Mouse (Mus musculus): Measurements from ENCODE around the gene 1500011B03Rik. TPM values are rescaled to one million over a fixed set of nuclear protein-coding genes. Genes with fewer than 3 reads are reported as not detected.

1500011B03Rik gene
- total and polyA plus RNA-seq, 3 experiments, result 47.7 to 75.2 TPM; not detected in 1

- H3K27me3 ChIP-seq (ENCODE audit: control insufficient read depth in 1 of 2, insufficient read depth in 2 of 2, low read length in 2 of 2), result no peaks in the 10 kb centered on the region
- no peaks in the 10 kb centered on the region; a peak in 1 of 4 replicates for H3K36me3 ChIP-seq (ENCODE audit: control insufficient read depth in 1 of 2, insufficient read depth in 2 of 2, low read length in 2 of 2)
- TF ChIP-seq USF1 (IDR thresholded peaks at IDR 0.05; ENCODE audit: low read depth, low read length) (no peak), BHLHE40 (IDR thresholded peaks at IDR 0.05; ENCODE audit: borderline replicate concordance, low read depth, low read length) (no peak), MAFK (IDR thresholded peaks at IDR 0.05; ENCODE audit: borderline replicate concordance, low read depth, low read length) (no peak), ETS1 (IDR thresholded peaks at IDR 0.05; ENCODE audit: low read depth, low read length) (no peak), CTCF (IDR thresholded peaks at IDR 0.05 in 2 of 3, conservative IDR thresholded peaks at IDR 0.05 in 1 of 3; ENCODE audit: control insufficient read depth in 1 of 3, insufficient read depth in 1 of 3, low read depth in 2 of 3, low read length in 3 of 3, poor library complexity in 1 of 3, severe bottlenecking in 1 of 3) (no peak), ZKSCAN1 (IDR thresholded peaks at IDR 0.05; ENCODE audit: low read depth, low read length) (no peak), ZC3H11A (IDR thresholded peaks at IDR 0.05; ENCODE audit: low read depth, low read length) (no peak), NRF1 (IDR thresholded peaks at IDR 0.05; ENCODE audit: insufficient read depth, low read depth, low read length, poor library complexity, severe bottlenecking) (no peak), SIN3A (IDR thresholded peaks at IDR 0.05; ENCODE audit: low read length) (no peak), ZMIZ1 (IDR thresholded peaks at IDR 0.05; ENCODE audit: low read depth, low read length) (no peak), EP300 (IDR thresholded peaks at IDR 0.05; ENCODE audit: low read depth in 1 of 2, low read length in 2 of 2) (no peak), ELF1 (IDR thresholded peaks at IDR 0.05; ENCODE audit: low read depth, low read length) (no peak), TBP (IDR thresholded peaks at IDR 0.05; ENCODE audit: low read depth, low read length) (no peak), SMC3 (IDR thresholded peaks at IDR 0.05; ENCODE audit: low read depth, low read length) (no peak), MYC (IDR thresholded peaks at IDR 0.05; ENCODE audit: low read depth, low read length) (no peak)
- no peak overlapping the region for H3K4me3 ChIP-seq (ENCODE audit: control insufficient read depth in 1 of 2, insufficient read depth in 1 of 2, low read depth in 2 of 2, low read length in 2 of 2)
- no peak for DNase-seq (ENCODE audit: low read depth, low spot score)
- H3K79me2 ChIP-seq (ENCODE audit: control insufficient read depth, insufficient read depth, low read length, poor library complexity), result peaks cover 13% of the 10 kb centered on the region
- H3K9me3 ChIP-seq (replicated peaks; ENCODE audit: insufficient read depth, low read length), result no peaks in the 10 kb centered on the region
- H3K4me1 ChIP-seq (ENCODE audit: control insufficient read depth in 1 of 2, insufficient read depth in 2 of 2, low read length in 2 of 2), result peaks cover 0 to 5% of the 10 kb centered on the region in 2 experiments; a peak in 1 of 4 replicates
- no peak overlapping the region for H3K9ac ChIP-seq (ENCODE audit: control insufficient read depth, low read depth, low read length, poor library complexity, severe bottlenecking)
- no peak overlapping the region for H3K27ac ChIP-seq (ENCODE audit: control insufficient read depth, low read depth, low read length)
Measured at GRCm38 (mm10) chr5:114816599-114816998, 6.7 kb downstream of the 1500011B03Rik start.

DNA sequence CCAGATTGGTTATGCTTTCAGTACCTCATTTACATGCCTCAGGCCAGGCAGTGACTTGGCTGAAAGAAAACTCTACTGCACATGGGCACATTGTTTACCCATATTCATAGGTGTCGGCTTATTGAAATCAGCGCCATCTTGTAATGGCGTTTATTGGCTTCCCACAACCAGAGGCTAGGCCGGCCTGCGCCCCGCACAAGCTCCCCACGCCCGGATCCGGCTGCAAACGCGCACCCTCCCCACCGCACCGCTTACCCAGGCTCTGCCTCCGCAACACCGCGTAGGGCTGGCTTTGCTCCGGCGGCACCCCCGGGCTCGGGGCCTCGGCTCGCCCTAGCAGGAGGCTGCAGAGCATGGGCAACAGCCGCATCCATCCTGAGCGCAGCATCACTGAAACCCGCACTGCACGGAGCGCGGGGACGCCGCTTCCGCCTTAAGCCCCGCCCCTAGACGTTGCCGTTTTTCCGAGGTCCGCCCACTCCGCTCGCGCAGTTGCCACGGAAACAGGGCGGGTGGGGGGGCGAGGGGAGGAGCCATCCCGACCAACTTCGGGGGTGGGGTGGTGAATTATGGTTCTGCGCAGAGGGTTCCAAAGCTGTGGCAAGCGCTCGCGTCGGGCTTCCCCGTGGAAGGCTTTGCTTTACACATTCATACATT, 9.6 kb downstream of the 1500011B03Rik start:
- Histone ChIP-seq H3K4me3 (ENCODE audit: control insufficient read depth in 1 of 2, insufficient read depth in 1 of 2, low read depth in 2 of 2, low read length in 2 of 2) (peak overlapping the region; percentile 70 to 82), H3K4me1 (ENCODE audit: control insufficient read depth in 1 of 2, insufficient read depth in 2 of 2, low read length in 2 of 2) (peaks cover 0 to 5% of the 10 kb centered on the region in 2 experiments; a peak in 1 of 4 replicates), H3K27ac (ENCODE audit: control insufficient read depth, low read depth, low read length) (peak overlapping the region; percentile 59), H3K79me2 (ENCODE audit: control insufficient read depth, insufficient read depth, low read length, poor library complexity) (peaks cover 13% of the 10 kb centered on the region), H3K9me3 (replicated peaks; ENCODE audit: insufficient read depth, low read length) (no peaks in the 10 kb centered on the region), H3K9ac (ENCODE audit: control insufficient read depth, low read depth, low read length, poor library complexity, severe bottlenecking) (peak overlapping the region; percentile 71), H3K36me3 (ENCODE audit: control insufficient read depth in 1 of 2, insufficient read depth in 2 of 2, low read length in 2 of 2) (no peaks in the 10 kb centered on the region; a peak in 1 of 4 replicates), H3K27me3 (ENCODE audit: control insufficient read depth in 1 of 2, insufficient read depth in 2 of 2, low read length in 2 of 2) (no peaks in the 10 kb centered on the region)
- DNase-seq (ENCODE audit: low read depth, low spot score), result peak; percentile 87
- TF ChIP-seq SMC3 (IDR thresholded peaks at IDR 0.05; ENCODE audit: low read depth, low read length), result no peak
- no peak for TF ChIP-seq ZC3H11A (IDR thresholded peaks at IDR 0.05; ENCODE audit: low read depth, low read length)
- TF ChIP-seq CHD2 (IDR thresholded peaks at IDR 0.05; ENCODE audit: low read length), result no peak
- TF ChIP-seq UBTF (IDR thresholded peaks at IDR 0.05; ENCODE audit: borderline replicate concordance, insufficient read depth, low read depth, low read length), result no peak
- no peak for TF ChIP-seq NRF1 (IDR thresholded peaks at IDR 0.05; ENCODE audit: insufficient read depth, low read depth, low read length, poor library complexity, severe bottlenecking)
- peak; percentile 64 for TF ChIP-seq HCFC1 (IDR thresholded peaks at IDR 0.05; ENCODE audit: low read depth, low read length)
- peak; percentile 74 for TF ChIP-seq NELFE (IDR thresholded peaks at IDR 0.05; ENCODE audit: low read depth, low read length)
- TF ChIP-seq TBP (IDR thresholded peaks at IDR 0.05; ENCODE audit: low read depth, low read length), result 0 out of 2 replicates have a peak, but pooled peaks have one; percentile 15
- peak; percentile 79 for TF ChIP-seq MYC (IDR thresholded peaks at IDR 0.05; ENCODE audit: low read depth, low read length)
- peak; percentile 62 to 80; a peak in 3 of 4 replicates for TF ChIP-seq POLR2A (IDR thresholded peaks at IDR 0.05; ENCODE audit: control insufficient read depth in 1 of 2, insufficient read depth in 1 of 2, low read depth in 1 of 2, low read length in 2 of 2, poor library complexity in 1 of 2)
- 0 out of 2 replicates have a peak, but pooled peaks have one; percentile 9 for TF ChIP-seq SIN3A (IDR thresholded peaks at IDR 0.05; ENCODE audit: low read length)
- TF ChIP-seq ELF1 (IDR thresholded peaks at IDR 0.05; ENCODE audit: low read depth, low read length), result peak; percentile 86

All from MEL (cell line).